Mouse (Mus musculus) lung, postnatal 0 days (tissue): Measurements from ENCODE around the gene Hook2. TPM values are rescaled to one million over a fixed set of nuclear protein-coding genes. Genes with fewer than 3 reads are reported as not detected.

ENCODE experiments used
- ATAC-seq: fragments of 200-750 bp; cut with Nextera tagmentation; 2 replicates; pipeline ENCODE4 v1.8.0; 2017; ENCODE audit warnings: moderate library complexity
- DNase-seq: peaks from one replicate; pipeline ENCODE4 v3.0.0-alpha.2; 2016; ENCODE audit warnings: low spot score
- H3K27ac ChIP-seq: fragments of 300-500 bp; sonication (generic); 2 replicates; pipeline ENCODE4 v1.5.1; 2014; ENCODE audit warnings: antibody characterized with exemption, mild to moderate bottlenecking, low read length, mixed read lengths
- H3K27me3 ChIP-seq: fragments of 300-500 bp; sonication (generic); replicated peaks from 2 replicates; pipeline ENCODE4 v1.6.1; 2014; ENCODE audit warnings: low read length, mixed read lengths; ENCODE audit not compliant: insufficient read depth
- H3K36me3 ChIP-seq: fragments of 300-500 bp; sonication (generic); 2 replicates; pipeline ENCODE4 v1.6.1; 2014; ENCODE audit warnings: low read length, mixed read lengths; ENCODE audit not compliant: insufficient read depth
- H3K4me1 ChIP-seq: fragments of 300-500 bp; sonication (generic); 2 replicates; pipeline ENCODE4 v1.6.1; 2014; ENCODE audit warnings: antibody characterized with exemption, low read depth, low read length, mixed read lengths; ENCODE audit not compliant: insufficient read depth
- H3K4me2 ChIP-seq: fragments of 300-500 bp; sonication (generic); replicated peaks from 2 replicates; pipeline ENCODE4 v1.6.1; 2014; ENCODE audit warnings: low read depth, mild to moderate bottlenecking, low read length, moderate library complexity, mixed read lengths
- H3K4me3 ChIP-seq: fragments of 300-500 bp; sonication (generic); 2 replicates; pipeline ENCODE4 v1.5.1; 2014; ENCODE audit warnings: low read depth, low read length
- H3K9ac ChIP-seq: fragments of 300-500 bp; sonication (generic); replicated peaks from 2 replicates; pipeline ENCODE4 v1.6.1; 2014; ENCODE audit warnings: low read depth, mild to moderate bottlenecking
- H3K9me3 ChIP-seq: fragments of 300-500 bp; sonication (generic); 2 replicates; pipeline ENCODE4 v1.6.1; 2016; ENCODE audit warnings: low read length, mixed read lengths
- CTCF ChIP-seq: IDR thresholded peaks from 2 replicates; pipeline ENCODE4 v1.5.1; 2016; ENCODE audit warnings: antibody characterized with exemption, mild to moderate bottlenecking
- EP300 ChIP-seq: IDR thresholded peaks from 2 replicates; pipeline ENCODE4 v1.6.1; 2016; ENCODE audit warnings: antibody characterized with exemption, mild to moderate bottlenecking, control low read depth
- WGBS: fragments of 180-500 bp; shearing (Covaris S2); extraction: QIAGEN DNeasy Blood & Tissue Kit; methylation state at CpG from one replicate; pipeline ENCODE4 v1.1.7; 2014; 5-methylcytosine and 5-hydroxymethylcytosine counted together
- polyA plus RNA-seq: library from polyadenylated mRNA; unstranded; fragments of >200 nt; fragmentation: Nextera tagmentation; extraction: Ambion mirVana; gene quantifications from 2 replicates; pipeline ENCODE4 v1.2.1, GENCODE M21; 2015

The Hook2 gene
- polyA plus RNA-seq, 1 experiment from 2014 or later = 19.2 TPM

GRCm38 (mm10) chr8:84980622-84981358, 9.6 kb upstream of the Hook2 start:
- H3K9me3 ChIP-seq = no peaks in the 10 kb centered on the region
- no peaks in the 10 kb centered on the region for H3K27me3 ChIP-seq
- peak overlapping the region; percentile 33; the same call in 1 of the 2 replicates for H3K4me3 ChIP-seq
- peaks cover 55% of the 10 kb centered on the region for H3K4me1 ChIP-seq
- peak overlapping the region; percentile 48; the same call in 1 of the 2 replicates for H3K9ac ChIP-seq
- 22% methylated on average over 11 of the region's 11 CpGs for WGBS
- ATAC-seq = no peak
- H3K27ac ChIP-seq = peak overlapping the region; percentile 99
- H3K4me2 ChIP-seq = peak overlapping the region; percentile 89
- no peaks in the 10 kb centered on the region for H3K36me3 ChIP-seq
- peak; percentile 93 for DNase-seq
- TF ChIP-seq CTCF (no peak), EP300 (peak; percentile 79)

- Histone ChIP-seq H3K4me3 (no peak overlapping the region), H3K36me3 (no peaks in the 10 kb centered on the region), H3K27me3 (no peaks in the 10 kb centered on the region), H3K4me2 (peak overlapping the region; percentile 89), H3K9me3 (no peaks in the 10 kb centered on the region), H3K9ac (no peak overlapping the region), H3K27ac (peak overlapping the region; percentile 99), H3K4me1 (peaks cover 62% of the 10 kb centered on the region)
- TF ChIP-seq EP300 (0 out of 2 replicates have a peak, but pooled peaks have one; percentile 19), CTCF (no peak)
- 57% methylated on average over 15 of the region's 15 CpGs for WGBS
- no peak for ATAC-seq
- DNase-seq = peak; percentile 72
Observed at GRCm38 (mm10) chr8:84981644-84982498, 8.5 kb upstream of the Hook2 start.

GRCm38 (mm10) chr8:84982499-84983011, 7.8 kb upstream of the Hook2 start:
- Histone ChIP-seq H3K9ac (no peak overlapping the region), H3K9me3 (no peaks in the 10 kb centered on the region), H3K4me1 (peaks cover 62% of the 10 kb centered on the region), H3K4me3 (no peak overlapping the region), H3K27me3 (no peaks in the 10 kb centered on the region), H3K36me3 (no peaks in the 10 kb centered on the region), H3K27ac (peak overlapping the region; percentile 99), H3K4me2 (no peak overlapping the region)
- ATAC-seq (no peak), DNase-seq (no peak)
- TF ChIP-seq EP300 = no peak
- no peak for TF ChIP-seq CTCF
- WGBS = 44% methylated on average over 3 of the region's 3 CpGs

- Histone ChIP-seq H3K4me2 (peak overlapping the region; percentile 91), H3K9ac (peak overlapping the region; percentile 62; the same call in 1 of the 2 replicates), H3K27ac (peak overlapping the region; percentile 92), H3K4me3 (peak overlapping the region; percentile 45), H3K36me3 (no peaks in the 10 kb centered on the region), H3K4me1 (peaks cover 60% of the 10 kb centered on the region), H3K27me3 (no peaks in the 10 kb centered on the region), H3K9me3 (no peaks in the 10 kb centered on the region)
- peak; percentile 87 for DNase-seq
- peak; percentile 40 for ATAC-seq
- TF ChIP-seq CTCF (no peak), EP300 (peak; percentile 84)
- WGBS = 6% methylated on average over 16 of the region's 16 CpGs
Observed at GRCm38 (mm10) chr8:84984294-84985048, 5.9 kb upstream of the Hook2 start.

GRCm38 (mm10) chr8:84985049-84985683, 5.2 kb upstream of the Hook2 start:
- Histone ChIP-seq H3K9ac (peak overlapping the region; percentile 62), H3K27me3 (no peaks in the 10 kb centered on the region), H3K4me3 (peak overlapping the region; percentile 45), H3K36me3 (no peaks in the 10 kb centered on the region), H3K27ac (peak overlapping the region; percentile 92), H3K4me1 (peaks cover 59% of the 10 kb centered on the region), H3K9me3 (no peaks in the 10 kb centered on the region), H3K4me2 (peak overlapping the region; percentile 91)
- DNase-seq = peak; percentile 75
- under 1% methylated on average over 23 of the region's 23 CpGs for WGBS
- no peak; the same call in 1 of the 2 replicates for ATAC-seq
- TF ChIP-seq EP300 = no peak
- no peak for TF ChIP-seq CTCF
